Mouse (Mus musculus) brain, embryonic 14.5 days (tissue): ENCODE results near the gene Rragd. TPM values are rescaled to one million over a fixed set of nuclear protein-coding genes. Genes with fewer than 3 reads are reported as not detected.

Experiments used
- DNase-seq: peaks from one replicate; pipeline ENCODE4 v3.0.0-alpha.2; 2011; ENCODE audit warnings: low read depth
- CTCF ChIP-seq: fragments of 200-500 bp; IDR thresholded peaks from 2 replicates; pipeline ENCODE4 v1.5.1; 2012; ENCODE audit warnings: inconsistent platforms, mild to moderate bottlenecking, moderate library complexity, borderline replicate concordance; ENCODE audit not compliant: insufficient read depth, insufficient read length; ENCODE audit errors: extremely low read depth
- POLR2A ChIP-seq: fragments of 200-500 bp; IDR thresholded peaks from 2 replicates; pipeline ENCODE4 v1.6.1; 2012; ENCODE audit warnings: mild to moderate bottlenecking, inconsistent platforms, borderline replicate concordance; ENCODE audit not compliant: poor library complexity, insufficient read depth, insufficient read length, severe bottlenecking; ENCODE audit errors: extremely low read depth
- polyA plus RNA-seq: library from polyadenylated mRNA; depleted of rRNA; stranded (reverse); fragments of >200 nt; gene quantifications from 2 replicates; pipeline ENCODE4 v1.2.3, GENCODE M21; 2012; rRNA removed

Rragd gene
- polyA plus RNA-seq, 1 experiment, result 27.0 TPM

- no peak for TF ChIP-seq POLR2A
- TF ChIP-seq CTCF, result no peak
These were observed 75.3 kb downstream of the Rragd start for GRCm38 (mm10) chr4:33057890-33058687.

GRCm38 (mm10) chr4:33061158-33061557, 78.3 kb downstream of the Rragd start:
- no peak for TF ChIP-seq POLR2A
- no peak for TF ChIP-seq CTCF

More at GRCm38 (mm10) chr4:33057890-33058687, 75.3 kb downstream of the Rragd start:
- no peak for DNase-seq

GRCm38 (mm10) chr4:33062981-33063380, 80.1 kb downstream of the Rragd start, which contains the start of gene Gabrr2:
Gene Gabrr2 (plus strand): TSS chr4:33062999.
- no peak for DNase-seq
- TF ChIP-seq CTCF (no peak), POLR2A (no peak)

More at GRCm38 (mm10) chr4:33061158-33061557, 78.3 kb downstream of the Rragd start:
- DNase-seq, result no peak

GRCm38 (mm10) chr4:33064986-33065385, 82.1 kb downstream of the Rragd start:
- no peak for DNase-seq
- TF ChIP-seq CTCF (no peak), POLR2A (no peak)

- no peak for DNase-seq
- no peak for TF ChIP-seq CTCF
- no peak for TF ChIP-seq POLR2A
These were observed 83.6 kb downstream of the Rragd start for GRCm38 (mm10) chr4:33066223-33066960.

- TF ChIP-seq POLR2A (no peak), CTCF (no peak)
- no peak for DNase-seq
These were observed 84.5 kb downstream of the Rragd start for GRCm38 (mm10) chr4:33067331-33067730.

- no peak for DNase-seq
- TF ChIP-seq POLR2A (no peak), CTCF (no peak)
These were observed 85.0 kb downstream of the Rragd start for GRCm38 (mm10) chr4:33067826-33068225.

- TF ChIP-seq POLR2A (no peak), CTCF (no peak)
- peak; percentile 82 for DNase-seq
These were observed 86.1 kb downstream of the Rragd start for GRCm38 (mm10) chr4:33068894-33069293.

- DNase-seq, result no peak
- TF ChIP-seq CTCF (no peak), POLR2A (no peak)
These were observed 87.5 kb downstream of the Rragd start for GRCm38 (mm10) chr4:33070326-33070725.

GRCm38 (mm10) chr4:33071337-33071736, 88.5 kb downstream of the Rragd start:
- no peak for DNase-seq
- TF ChIP-seq POLR2A (no peak), CTCF (no peak)

Other genes with a start within 250 kb of the Rragd start
- 78.9 and 84.0 TPM in 2 replicates for gene Lyrm2, start 182.8 kb upstream of the Rragd start, polyA plus RNA-seq
- gene Ankrd6, start 32.2 kb upstream of the Rragd start, polyA plus RNA-seq, result 11.6 and 19.1 TPM in 2 replicates
- 36.6 and 46.6 TPM in 2 replicates for gene Ube2j1, start 48.4 kb downstream of the Rragd start, polyA plus RNA-seq
- gene Gabrr2, start 80.0 kb downstream of the Rragd start, polyA plus RNA-seq, result 0.59 and 0.98 TPM in 2 replicates
- 0.27 and 0.35 TPM in 2 replicates for gene Gabrr1, start 149.5 kb downstream of the Rragd start, polyA plus RNA-seq
- gene Pm20d2, start 206.7 kb downstream of the Rragd start, polyA plus RNA-seq, result 3.4 and 4.0 TPM in 2 replicates
- 22.0 and 34.0 TPM in 2 replicates for gene Srsf12, start 226.0 kb downstream of the Rragd start, polyA plus RNA-seq